Mouse (Mus musculus) hindbrain, embryonic 12.5 days (tissue): ENCODE data around the gene Inpp1. TPM values are rescaled to one million over a fixed set of nuclear protein-coding genes. Genes with fewer than 3 reads are reported as not detected.

Experiments
- ATAC-seq: fragments of 200-750 bp; cut with Nextera tagmentation; 2 replicates; pipeline ENCODE4 v1.8.0; 2017; ENCODE audit warnings: moderate TSS enrichment; ENCODE audit not compliant: low FRiP score
- H3K27ac ChIP-seq: fragments of 300-500 bp; sonication (generic); 2 replicates; pipeline ENCODE4 v1.5.1; 2016; ENCODE audit warnings: mild to moderate bottlenecking
- H3K27me3 ChIP-seq: fragments of 300-500 bp; sonication (generic); 2 replicates; pipeline ENCODE4 v1.6.1; 2016; ENCODE audit warnings: mild to moderate bottlenecking
- H3K36me3 ChIP-seq: fragments of 300-500 bp; sonication (generic); 2 replicates; pipeline ENCODE4 v1.6.1; 2016; ENCODE audit warnings: mild to moderate bottlenecking
- H3K4me1 ChIP-seq: fragments of 300-500 bp; sonication (generic); 2 replicates; pipeline ENCODE4 v1.6.1; 2016
- H3K4me2 ChIP-seq: fragments of 300-500 bp; sonication (generic); replicated peaks from 2 replicates; pipeline ENCODE4 v1.6.1; 2016; ENCODE audit warnings: mild to moderate bottlenecking
- H3K4me3 ChIP-seq: fragments of 300-500 bp; sonication (generic); 2 replicates; pipeline ENCODE4 v1.5.1; 2016; ENCODE audit warnings: mild to moderate bottlenecking
- H3K9ac ChIP-seq: fragments of 300-500 bp; sonication (generic); 2 replicates; pipeline ENCODE4 v1.6.1; 2016; ENCODE audit warnings: mild to moderate bottlenecking, moderate library complexity
- H3K9me3 ChIP-seq: fragments of 300-500 bp; sonication (generic); replicated peaks from 2 replicates; pipeline ENCODE4 v1.6.1; 2016; ENCODE audit warnings: mild to moderate bottlenecking
- WGBS: fragments of 180-500 bp; shearing (Covaris S2); methylation state at CpG from one replicate; pipeline ENCODE4 v1.1.7; 2016; 5-methylcytosine and 5-hydroxymethylcytosine counted together
- polyA plus RNA-seq: library from polyadenylated mRNA; unstranded; fragments of >200 nt; fragmentation: Nextera tagmentation; extraction: Ambion mirVana; gene quantifications from 2 replicates; pipeline ENCODE4 v1.2.1, GENCODE M21; 2016

Gene Inpp1
- polyA plus RNA-seq, 1 experiment from 2014 or later: 15.7 TPM

GRCm38 (mm10) chr1:52765176-52766111 lies 52.0 kb downstream of the Inpp1 start:
- Histone ChIP-seq H3K4me1 (no peaks in the 10 kb centered on the region), H3K27me3 (no peaks in the 10 kb centered on the region), H3K27ac (no peak overlapping the region), H3K4me3 (no peak overlapping the region), H3K36me3 (no peaks in the 10 kb centered on the region), H3K9ac (no peak overlapping the region), H3K4me2 (no peak overlapping the region), H3K9me3 (no peaks in the 10 kb centered on the region)
- WGBS: 77% methylated on average over 7 of the region's 7 CpGs
- ATAC-seq: no peak

- WGBS: 64% methylated on average over 4 of the region's 4 CpGs
- Histone ChIP-seq H3K27me3 (no peaks in the 10 kb centered on the region), H3K27ac (no peak overlapping the region), H3K4me1 (no peaks in the 10 kb centered on the region), H3K36me3 (no peaks in the 10 kb centered on the region), H3K9me3 (no peaks in the 10 kb centered on the region), H3K4me2 (no peak overlapping the region), H3K4me3 (no peak overlapping the region), H3K9ac (no peak overlapping the region)
- no peak for ATAC-seq
Measured at GRCm38 (mm10) chr1:52763894-52764809, 53.3 kb downstream of the Inpp1 start.

- Histone ChIP-seq H3K9me3 (no peaks in the 10 kb centered on the region), H3K9ac (no peak overlapping the region), H3K27me3 (no peaks in the 10 kb centered on the region), H3K4me1 (peaks cover 5% of the 10 kb centered on the region; the same call in 1 of the 2 replicates), H3K4me3 (no peak overlapping the region), H3K27ac (no peak overlapping the region), H3K36me3 (no peaks in the 10 kb centered on the region), H3K4me2 (no peak overlapping the region)
- WGBS: 78% methylated on average over 1 of the region's 1 CpGs
- ATAC-seq: no peak
Measured at GRCm38 (mm10) chr1:52758174-52758573, 59.3 kb downstream of the Inpp1 start.

- Histone ChIP-seq H3K27me3 (no peaks in the 10 kb centered on the region), H3K4me1 (peaks cover 5% of the 10 kb centered on the region; the same call in 1 of the 2 replicates), H3K4me3 (no peak overlapping the region), H3K4me2 (no peak overlapping the region), H3K27ac (no peak overlapping the region), H3K9ac (no peak overlapping the region), H3K36me3 (no peaks in the 10 kb centered on the region), H3K9me3 (no peaks in the 10 kb centered on the region)
- WGBS: 92% methylated on average over 1 of the region's 1 CpGs
- no peak for ATAC-seq
Measured at GRCm38 (mm10) chr1:52754331-52754730, 63.2 kb downstream of the Inpp1 start.

GRCm38 (mm10) chr1:52753828-52754227 lies 63.7 kb downstream of the Inpp1 start:
- WGBS: 88% methylated on average over 2 of the region's 2 CpGs
- peaks cover 5% of the 10 kb centered on the region; the same call in 1 of the 2 replicates for H3K4me1 ChIP-seq
- no peak overlapping the region for H3K27ac ChIP-seq
- ATAC-seq: no peak
- H3K36me3 ChIP-seq: no peaks in the 10 kb centered on the region
- no peaks in the 10 kb centered on the region for H3K27me3 ChIP-seq
- H3K4me2 ChIP-seq: no peak overlapping the region
- no peak overlapping the region for H3K4me3 ChIP-seq
- H3K9ac ChIP-seq: no peak overlapping the region
- no peaks in the 10 kb centered on the region for H3K9me3 ChIP-seq

GRCm38 (mm10) chr1:52752706-52753105 lies 64.8 kb downstream of the Inpp1 start:
- Histone ChIP-seq H3K4me2 (no peak overlapping the region), H3K27me3 (no peaks in the 10 kb centered on the region), H3K9me3 (no peaks in the 10 kb centered on the region), H3K36me3 (no peaks in the 10 kb centered on the region), H3K4me3 (no peak overlapping the region), H3K4me1 (no peaks in the 10 kb centered on the region), H3K9ac (no peak overlapping the region), H3K27ac (no peak overlapping the region)
- WGBS: 68% methylated on average over 3 of the region's 3 CpGs
- ATAC-seq: no peak

GRCm38 (mm10) chr1:52751634-52752033 lies 65.9 kb downstream of the Inpp1 start:
- Histone ChIP-seq H3K9ac (no peak overlapping the region), H3K27me3 (no peaks in the 10 kb centered on the region), H3K4me1 (no peaks in the 10 kb centered on the region), H3K36me3 (no peaks in the 10 kb centered on the region), H3K4me2 (no peak overlapping the region), H3K27ac (no peak overlapping the region), H3K9me3 (no peaks in the 10 kb centered on the region), H3K4me3 (no peak overlapping the region)
- 92% methylated on average over 1 of the region's 1 CpGs for WGBS
- ATAC-seq: no peak

GRCm38 (mm10) chr1:52749978-52750377 lies 67.5 kb downstream of the Inpp1 start:
- WGBS: 79% methylated on average over 1 of the region's 1 CpGs
- H3K36me3 ChIP-seq: no peaks in the 10 kb centered on the region

GRCm38 (mm10) chr1:52748260-52748659 lies 69.2 kb downstream of the Inpp1 start:
- H3K4me1 ChIP-seq: no peaks in the 10 kb centered on the region
- no peak for ATAC-seq
- H3K27me3 ChIP-seq: no peaks in the 10 kb centered on the region
- H3K4me2 ChIP-seq: no peak overlapping the region
- 12% methylated on average over 3 of the region's 3 CpGs for WGBS
- no peak overlapping the region for H3K4me3 ChIP-seq
- no peaks in the 10 kb centered on the region for H3K9me3 ChIP-seq
- H3K9ac ChIP-seq: no peak overlapping the region
- H3K36me3 ChIP-seq: no peaks in the 10 kb centered on the region
- H3K27ac ChIP-seq: no peak overlapping the region

More at GRCm38 (mm10) chr1:52749978-52750377, 67.5 kb downstream of the Inpp1 start:
- Histone ChIP-seq H3K27ac (no peak overlapping the region), H3K27me3 (no peaks in the 10 kb centered on the region), H3K4me1 (no peaks in the 10 kb centered on the region), H3K9ac (no peak overlapping the region), H3K4me2 (no peak overlapping the region), H3K4me3 (no peak overlapping the region), H3K9me3 (no peaks in the 10 kb centered on the region)
- no peak for ATAC-seq

- Histone ChIP-seq H3K4me2 (no peak overlapping the region), H3K27me3 (no peaks in the 10 kb centered on the region), H3K36me3 (no peaks in the 10 kb centered on the region), H3K9me3 (no peaks in the 10 kb centered on the region), H3K9ac (no peak overlapping the region), H3K27ac (no peak overlapping the region), H3K4me1 (no peaks in the 10 kb centered on the region), H3K4me3 (no peak overlapping the region)
- 88% methylated on average over 5 of the region's 5 CpGs for WGBS
- ATAC-seq: no peak
Measured at GRCm38 (mm10) chr1:52742567-52742966, 74.9 kb downstream of the Inpp1 start.
